10 mouse cellular contexts compared by ENCODE assay signal in genomic region chr1:171189476-171190114, GRCm38 (mm10). TPM values are rescaled to one million over a fixed set of nuclear protein-coding genes. Genes with fewer than 3 reads are reported as not detected.
DNase-seq lines count a peak whose midpoint lies in the region; ATAC-seq and TF ChIP-seq lines count a peak whose summit lies in the region.
"Had no signal": no experiment of that assay in that cellular context is flagged by ENCODE, and none has a peak within 500 bp of the region (broad histone marks: within the 10 kb centered on the region; RNA-seq: fewer than 3 reads in every experiment).

No protein-coding gene starts in this region.

- H3K4me2 ChIP-seq in hindbrain, postnatal 0 days (ENCODE audit: low read depth, low read length) = peak overlapping the region; percentile 9; the same call in 1 of the 2 replicates

- intact Hi-C loops in left cerebral cortex, postnatal 14 days (cut with DNase I) = no loop called here

- no peak overlapping the region for H3K27ac ChIP-seq in hindbrain, postnatal 0 days

- H3K4me3 ChIP-seq in hindbrain, postnatal 0 days (ENCODE audit: low read length) = no peak overlapping the region

- 31% methylated on average over 14 of the region's 14 CpGs for WGBS in hindbrain, postnatal 0 days

- no peak overlapping the region for H3K9ac ChIP-seq in hindbrain, postnatal 0 days (replicated peaks; ENCODE audit: low read length)

- H3K9me3 ChIP-seq in hindbrain, postnatal 0 days (ENCODE audit: low read length) = no peaks in the 10 kb centered on the region

- ATAC-seq in hindbrain, postnatal 0 days = no peak

- no peaks in the 10 kb centered on the region for H3K27me3 ChIP-seq in hindbrain, postnatal 0 days (ENCODE audit: insufficient read depth, low read length)

- peaks cover 7% of the 10 kb centered on the region for H3K4me1 ChIP-seq in hindbrain, postnatal 0 days (ENCODE audit: insufficient read depth, low read length)

- no peaks in the 10 kb centered on the region for H3K36me3 ChIP-seq in hindbrain, postnatal 0 days (ENCODE audit: insufficient read depth, low read length)

- TF ChIP-seq CTCF in hindbrain, postnatal 0 days (IDR thresholded peaks at IDR 0.05; ENCODE audit: low read depth) = no peak

- peak; percentile 15 to 32 for DNase-seq in cerebellum, postnatal 10 days
- no peak for DNase-seq in cerebellum, adult 9-10 months
- DNase-seq in ovary, postnatal 36 days (ENCODE audit: low spot score) = peak; percentile 43
- no peak for DNase-seq in ovary, postnatal 10 days (ENCODE audit: low spot score)
- no peak for DNase-seq in hindbrain, postnatal 0 days (ENCODE audit: low spot score)
- DNase-seq in testis, postnatal 14 days (ENCODE audit: low spot score) = peak; percentile 41
- no peak for DNase-seq in cerebellum, adult 9-11 months
- no peak for DNase-seq in left cerebral cortex, postnatal 14 days (ENCODE audit: low spot score in 2 of 2)
- DNase-seq: adrenal gland, postnatal 10 days had no signal

RNA-seq across cellular contexts. Expression of gene Pcp4l1, which starts 6.5 kb away (rescaled TPM):
- 19.4 and 23.5 TPM in 2 replicates for total RNA-seq in hindbrain, postnatal 0 days (2014; rRNA removed)
- polyA plus RNA-seq in hindbrain, postnatal 0 days (2015; fragmentation: Nextera tagmentation; extraction: Ambion mirVana) = 53.6 and 65.6 TPM in 2 replicates
- 10 to 100 TPM; 47.4 to 67.2 TPM for total RNA-seq in left cerebral cortex, postnatal 14 days (2021)

RNA-seq across cellular contexts. Expression of gene Nr1i3, which starts 24.2 kb away (rescaled TPM):
- total RNA-seq in hindbrain, postnatal 0 days (2014; rRNA removed) = not detected in 2 replicates
- polyA plus RNA-seq in hindbrain, postnatal 0 days (2015; fragmentation: Nextera tagmentation; extraction: Ambion mirVana) = 0.40 and 0.43 TPM in 2 replicates
- not detected for total RNA-seq in left cerebral cortex, postnatal 14 days (2021)

RNA-seq across cellular contexts. Expression of gene Tomm40l, which starts 32.7 kb away (rescaled TPM):
- 44.2 and 53.6 TPM in 2 replicates for total RNA-seq in hindbrain, postnatal 0 days (2014; rRNA removed)
- polyA plus RNA-seq in hindbrain, postnatal 0 days (2015; fragmentation: Nextera tagmentation; extraction: Ambion mirVana) = 41.1 and 45.5 TPM in 2 replicates
- total RNA-seq in left cerebral cortex, postnatal 14 days (2021) = 10 to 100 TPM; 69.6 to 72.1 TPM

RNA-seq across cellular contexts. Expression of gene Apoa2, which starts 35.3 kb away (rescaled TPM):
- not detected in 2 replicates for total RNA-seq in hindbrain, postnatal 0 days (2014; rRNA removed)
- polyA plus RNA-seq in hindbrain, postnatal 0 days (2015; fragmentation: Nextera tagmentation; extraction: Ambion mirVana) = 8.1 and 8.8 TPM in 2 replicates
- total RNA-seq in left cerebral cortex, postnatal 14 days (2021) = 1 to 10 TPM; 1.6 to 4.9 TPM

RNA-seq across cellular contexts. Expression of gene Mpz, which starts 39.1 kb away (rescaled TPM):
- total RNA-seq in hindbrain, postnatal 0 days (2014; rRNA removed) = 4.8 and 5.5 TPM in 2 replicates
- 5.1 and 5.9 TPM in 2 replicates for polyA plus RNA-seq in hindbrain, postnatal 0 days (2015; fragmentation: Nextera tagmentation; extraction: Ambion mirVana)
- not detected for total RNA-seq in left cerebral cortex, postnatal 14 days (2021)
- total RNA-seq: left cerebral cortex, adult 18-20 months had no signal

Comparison
In these comparisons a context has a peak if more than half of its experiments do, and no peak if none do; other contexts are left out.
1. DNase-seq: peak in cerebellum, postnatal 10 days (2 of 2), ovary, postnatal 36 days (single experiment) and testis, postnatal 14 days (single experiment); none in cerebellum, adult 9-10 months (single experiment), ovary, postnatal 10 days (single experiment), hindbrain, postnatal 0 days (single experiment), cerebellum, adult 9-11 months (single experiment) and left cerebral cortex, postnatal 14 days (0 of 2).